Mouse (Mus musculus): ENCODE measurements at regions not wholly inside any gene's neighbourhood (a gene's known extent, or its start where the extent isn't known, plus 50 kb on each side); places are given as distances from the start of the nearest gene placed in this dataset.

GRCm38 (mm10) chr17:48771721-48772320, 160.4 kb upstream of the Lrfn2 start:
- TF ChIP-seq POLR2A (IDR thresholded peaks at IDR 0.05; ENCODE audit: control insufficient read depth, extremely low read depth, insufficient read depth, low read length, poor library complexity) (no peak), CTCF (IDR thresholded peaks at IDR 0.05; ENCODE audit: borderline replicate concordance, control insufficient read depth, extremely low read depth, insufficient read depth, low read length, poor library complexity) (no peak)
